Mouse (Mus musculus): ENCODE results near the gene Recql. TPM values are rescaled to one million over a fixed set of nuclear protein-coding genes. Genes with fewer than 3 reads are reported as not detected.
"Not testable (repeated sequence)": the region's sequence is repeated elsewhere in the genome, so short reads cannot be mapped to it uniquely, and the experiment has no call there.

The Recql gene
- polyA plus RNA-seq, 1 experiment from 2014 or later: 27.1 TPM

DNA sequence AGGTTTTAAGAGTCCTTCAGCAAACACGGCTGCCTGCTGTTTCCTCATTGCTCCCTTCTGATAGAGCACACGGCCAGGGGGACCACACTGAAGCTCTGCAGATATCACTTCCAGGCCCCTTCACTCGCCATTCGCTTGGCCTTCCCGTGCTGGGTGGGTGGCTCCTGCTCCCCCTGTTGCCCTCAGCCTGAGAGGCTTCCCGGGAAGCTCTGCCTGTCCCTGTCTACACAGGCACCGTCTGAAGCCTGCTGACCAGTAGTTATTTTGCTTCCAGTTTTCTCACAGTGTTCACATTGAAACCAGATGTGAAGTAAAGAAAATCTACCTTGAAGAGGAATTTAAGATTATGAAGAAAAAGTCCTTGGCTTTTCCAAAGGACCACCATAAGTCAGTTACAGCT, 29.8 kb downstream of the Recql start:
- WGBS: 79% methylated on average over 7 of the region's 7 CpGs
- no peaks in the 10 kb centered on the region for H3K4me1 ChIP-seq (replicated peaks)
- H3K36me3 ChIP-seq: peaks cover 85% of the 10 kb centered on the region
- H3K27ac ChIP-seq (replicated peaks): no peak overlapping the region
- no peaks in the 10 kb centered on the region for H3K9me3 ChIP-seq
- H3K9ac ChIP-seq: no peak overlapping the region
- no peaks in the 10 kb centered on the region for H3K27me3 ChIP-seq
- no peak overlapping the region for H3K4me3 ChIP-seq
- no peak for ATAC-seq (ENCODE audit: low read depth)
- H3K4me2 ChIP-seq: no peak overlapping the region

DNA sequence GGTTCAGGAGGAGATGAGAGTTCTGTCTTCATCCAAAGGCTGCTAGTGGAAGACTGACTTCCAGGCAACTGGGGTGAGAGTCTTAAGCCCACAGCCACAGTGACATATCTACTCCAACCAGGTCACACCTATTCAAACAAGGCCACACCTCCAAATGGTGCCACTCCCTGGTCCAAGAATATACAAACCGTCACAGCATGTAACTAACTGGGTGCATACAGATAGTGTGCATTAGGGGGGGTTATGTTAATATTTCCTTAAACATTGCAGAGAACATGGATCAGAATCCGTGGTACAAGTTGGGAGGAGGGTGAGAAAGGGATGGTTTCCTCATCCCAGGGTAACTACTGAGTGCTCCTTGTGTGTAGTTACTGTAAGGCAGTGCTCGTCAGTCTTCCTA, 34.8 kb downstream of the Recql start:
- not testable (repeated sequence) for ATAC-seq (ENCODE audit: low read depth); H3K9ac ChIP-seq; H3K27ac ChIP-seq (replicated peaks); H3K27me3 ChIP-seq; H3K9me3 ChIP-seq; H3K4me2 ChIP-seq; H3K4me1 ChIP-seq (replicated peaks); H3K4me3 ChIP-seq
- H3K36me3 ChIP-seq: peaks cover 77% of the 10 kb centered on the region
- WGBS: 95% methylated on average over 3 of the region's 3 CpGs

DNA sequence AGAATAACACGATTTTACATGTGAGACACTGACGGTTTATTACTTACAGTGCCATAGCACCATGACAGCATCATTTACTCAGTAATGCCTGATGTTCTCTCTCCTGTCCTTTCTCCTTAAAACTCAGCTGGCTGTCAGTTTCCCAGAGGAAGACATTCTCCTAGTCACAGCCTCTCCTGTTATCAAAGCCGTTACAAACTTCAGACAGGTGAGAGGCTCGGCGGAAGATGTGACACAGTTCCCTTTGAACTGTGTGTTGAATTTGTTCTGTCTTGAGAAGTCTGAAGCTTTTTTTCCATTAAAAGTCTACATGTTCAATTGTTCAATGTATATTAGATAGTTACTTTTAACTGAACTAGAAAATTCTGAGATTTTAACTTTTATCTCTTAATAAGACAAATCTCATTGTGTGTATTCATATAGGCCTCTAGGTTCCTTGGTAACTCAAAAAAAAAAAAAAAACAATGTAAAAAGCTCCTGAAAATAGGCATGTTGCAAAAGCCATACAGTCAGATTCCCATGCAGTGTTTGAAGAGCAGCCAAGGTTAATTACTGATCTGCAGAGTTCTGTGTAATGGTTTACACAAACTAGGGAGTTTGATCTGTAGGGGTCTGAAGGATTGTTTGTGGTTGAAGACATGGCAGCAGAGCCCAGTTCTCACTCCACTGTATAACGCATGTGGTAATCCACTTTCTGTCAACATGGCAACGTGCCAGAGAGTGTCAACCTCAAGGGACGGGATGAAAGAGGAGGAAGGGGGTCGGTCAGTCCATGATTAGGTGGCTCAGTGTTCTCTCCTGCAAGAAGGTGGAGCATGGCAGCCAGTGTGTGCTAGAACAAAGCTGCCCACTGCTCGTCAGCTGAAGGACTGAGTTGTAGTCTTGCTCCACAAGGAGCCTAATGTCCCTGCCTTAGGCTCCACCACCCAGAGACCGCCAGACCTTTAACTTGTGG, 39.2 kb downstream of the Recql start:
- Histone ChIP-seq H3K9ac (no peak overlapping the region), H3K4me3 (no peak overlapping the region), H3K36me3 (peaks cover 47% of the 10 kb centered on the region), H3K9me3 (no peaks in the 10 kb centered on the region), H3K27me3 (no peaks in the 10 kb centered on the region), H3K4me2 (no peak overlapping the region), H3K4me1 (replicated peaks) (peaks cover 13% of the 10 kb centered on the region), H3K27ac (replicated peaks) (no peak overlapping the region)
- ATAC-seq (ENCODE audit: low read depth): no peak
- 84% methylated on average over 11 of the region's 11 CpGs for WGBS

DNA sequence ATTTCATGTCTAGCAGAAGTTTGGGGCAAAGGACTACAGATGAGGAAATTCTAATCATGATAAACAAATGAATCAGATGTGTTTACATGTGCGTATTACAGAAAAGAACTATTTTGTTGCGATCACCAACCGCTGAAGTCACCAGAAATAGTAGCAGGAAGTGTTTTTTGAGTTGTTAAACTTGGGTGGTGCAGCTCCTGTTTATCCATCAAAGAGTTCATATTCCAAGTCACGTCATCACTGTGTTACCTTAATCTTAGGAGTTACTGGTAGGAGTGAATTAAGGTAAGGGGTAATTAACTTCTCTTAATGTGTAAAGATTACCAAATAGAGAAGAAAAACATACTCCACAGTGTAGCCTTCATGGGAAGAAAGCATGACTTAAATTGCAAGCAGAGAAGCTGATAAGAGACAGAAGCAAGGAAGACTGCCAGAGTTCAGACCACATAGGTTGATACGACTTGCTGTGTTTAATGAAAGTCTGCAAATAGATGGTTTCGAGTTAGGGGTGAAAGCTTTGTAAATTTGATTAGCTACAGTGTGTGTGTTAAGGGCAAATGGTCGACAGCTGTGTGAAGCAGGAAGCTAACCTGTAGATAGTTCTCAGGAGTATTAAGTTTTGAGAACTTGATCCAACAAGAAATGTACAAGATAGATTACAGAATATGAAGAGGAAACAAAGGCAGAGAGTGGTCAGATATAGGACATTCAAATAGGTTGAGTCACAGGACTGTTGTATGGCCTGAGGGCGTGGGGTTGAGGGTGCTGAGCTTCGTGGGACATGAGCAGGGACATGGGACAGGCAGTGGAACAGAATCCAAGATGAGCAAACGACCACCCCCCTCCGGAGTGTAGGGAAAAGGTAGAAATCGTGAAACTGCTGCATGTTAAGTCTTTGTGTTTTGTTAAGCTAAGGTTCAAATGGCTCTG, 40.4 kb downstream of the Recql start:
- WGBS: 65% methylated on average over 12 of the region's 12 CpGs
- ATAC-seq (ENCODE audit: low read depth): no peak
- peaks cover 34% of the 10 kb centered on the region for H3K36me3 ChIP-seq
- peak overlapping the region; percentile 85 for H3K27ac ChIP-seq (replicated peaks)
- peak overlapping the region; percentile 73 for H3K9ac ChIP-seq
- peaks cover 13% of the 10 kb centered on the region for H3K4me1 ChIP-seq (replicated peaks)
- H3K9me3 ChIP-seq: no peaks in the 10 kb centered on the region
- no peaks in the 10 kb centered on the region for H3K27me3 ChIP-seq
- peak overlapping the region; percentile 63 for H3K4me2 ChIP-seq
- peak overlapping the region; percentile 67 for H3K4me3 ChIP-seq

- under 1% methylated on average over 48 of the region's 48 CpGs for WGBS
- ATAC-seq (ENCODE audit: low read depth): peak; percentile 97
- Histone ChIP-seq H3K27me3 (no peaks in the 10 kb centered on the region), H3K4me1 (replicated peaks) (peaks cover 13% of the 10 kb centered on the region), H3K9me3 (no peaks in the 10 kb centered on the region), H3K36me3 (peaks cover 26% of the 10 kb centered on the region), H3K27ac (replicated peaks) (peak within 1 kb of the TSS; percentile 85), H3K4me2 (peak within 1 kb of the TSS; percentile 63), H3K9ac (peak within 1 kb of the TSS; percentile 73), H3K4me3 (peak within 1 kb of the TSS; percentile 67)
Measured at GRCm38 (mm10) chr6:142345440-142346038, 41.3 kb downstream of the Recql start, which contains the start of gene Pyroxd1. Pyroxd1 (plus strand) TSS chr6:142345654.

DNA sequence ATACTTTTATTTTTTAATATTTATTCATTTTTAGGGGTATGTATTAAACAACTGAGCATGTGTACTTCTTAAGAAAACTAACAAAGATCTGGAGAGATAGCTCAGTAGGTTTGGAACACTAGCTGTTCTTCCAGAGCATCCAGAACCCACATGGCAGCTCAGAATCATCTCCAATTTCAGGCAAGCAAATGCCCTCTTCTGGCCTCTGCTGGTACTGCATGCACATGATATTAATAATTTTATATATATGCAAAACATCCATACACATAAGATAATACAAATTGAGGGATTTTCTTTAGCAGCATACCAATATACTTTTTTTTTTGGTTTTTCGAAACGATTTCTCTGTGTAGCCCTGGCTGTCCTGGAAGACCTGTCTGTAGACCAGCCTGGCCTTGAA, 43.3 kb downstream of the Recql start:
- no peaks in the 10 kb centered on the region for H3K9me3 ChIP-seq
- no peak overlapping the region for H3K27ac ChIP-seq (replicated peaks)
- peaks cover 13% of the 10 kb centered on the region for H3K4me1 ChIP-seq (replicated peaks)
- no peak overlapping the region for H3K4me2 ChIP-seq
- 79% methylated on average over 2 of the region's 2 CpGs for WGBS
- peaks cover 7% of the 10 kb centered on the region for H3K36me3 ChIP-seq
- no peak for ATAC-seq (ENCODE audit: low read depth)
- H3K27me3 ChIP-seq: no peaks in the 10 kb centered on the region
- H3K4me3 ChIP-seq: no peak overlapping the region
- no peak overlapping the region for H3K9ac ChIP-seq

GRCm38 (mm10) chr6:142339576-142339975, 47.3 kb downstream of the Recql start:
- WGBS: 45% methylated on average over 2 of the region's 2 CpGs
- no peaks in the 10 kb centered on the region for H3K9me3 ChIP-seq

GRCm38 (mm10) chr6:142338961-142339360, 47.9 kb downstream of the Recql start:
- no peak overlapping the region for H3K9ac ChIP-seq
- no peak for ATAC-seq (ENCODE audit: low read depth)
- H3K27me3 ChIP-seq: no peaks in the 10 kb centered on the region
- H3K27ac ChIP-seq (replicated peaks): no peak overlapping the region
- no peaks in the 10 kb centered on the region for H3K36me3 ChIP-seq
- no peaks in the 10 kb centered on the region for H3K4me1 ChIP-seq (replicated peaks)
- no peaks in the 10 kb centered on the region for H3K9me3 ChIP-seq
- 75% methylated on average over 2 of the region's 2 CpGs for WGBS
- H3K4me2 ChIP-seq: no peak overlapping the region
- H3K4me3 ChIP-seq: no peak overlapping the region

More at GRCm38 (mm10) chr6:142339576-142339975, 47.3 kb downstream of the Recql start:
- Histone ChIP-seq H3K9ac (no peak overlapping the region), H3K27ac (replicated peaks) (no peak overlapping the region), H3K36me3 (no peaks in the 10 kb centered on the region), H3K4me2 (no peak overlapping the region), H3K27me3 (no peaks in the 10 kb centered on the region), H3K4me1 (replicated peaks) (no peaks in the 10 kb centered on the region), H3K4me3 (no peak overlapping the region)
- no peak for ATAC-seq (ENCODE audit: low read depth)

GRCm38 (mm10) chr6:142329201-142329600, 57.7 kb downstream of the Recql start:
- Histone ChIP-seq H3K4me3 (no peak overlapping the region), H3K4me1 (replicated peaks) (no peaks in the 10 kb centered on the region)

DNA sequence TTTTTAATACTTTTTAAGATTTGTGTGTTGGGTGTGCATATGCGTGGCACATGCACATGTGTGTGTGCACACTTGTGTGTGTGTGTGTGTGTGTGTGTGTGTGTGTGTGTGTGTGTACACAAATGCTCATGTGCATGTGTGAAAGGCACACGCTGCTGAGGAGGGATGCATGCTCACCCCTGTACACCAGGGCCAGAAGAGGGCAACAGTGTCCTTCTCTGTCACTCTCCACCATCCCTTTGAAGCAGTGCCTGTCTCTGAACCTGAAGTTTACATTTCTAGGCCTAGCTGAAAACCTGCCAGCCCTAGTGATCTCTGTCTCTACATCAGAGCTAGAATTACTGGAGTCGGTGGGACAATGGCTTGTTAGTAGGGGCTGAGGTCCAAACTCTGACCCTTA, 60.3 kb downstream of the Recql start:
- Histone ChIP-seq H3K36me3 (no peaks in the 10 kb centered on the region), H3K27me3 (no peaks in the 10 kb centered on the region), H3K4me2 (no peak overlapping the region), H3K4me1 (replicated peaks) (no peaks in the 10 kb centered on the region), H3K9ac (no peak overlapping the region), H3K9me3 (no peaks in the 10 kb centered on the region), H3K27ac (replicated peaks) (no peak overlapping the region), H3K4me3 (no peak overlapping the region)
- 73% methylated on average over 3 of the region's 3 CpGs for WGBS
- ATAC-seq (ENCODE audit: low read depth): no peak

More at GRCm38 (mm10) chr6:142329201-142329600, 57.7 kb downstream of the Recql start:
- H3K9me3 ChIP-seq: no peaks in the 10 kb centered on the region
- no peak for ATAC-seq (ENCODE audit: low read depth)
- no peaks in the 10 kb centered on the region for H3K27me3 ChIP-seq
- 60% methylated on average over 1 of the region's 1 CpGs for WGBS
- no peak overlapping the region for H3K4me2 ChIP-seq
- H3K9ac ChIP-seq: no peak overlapping the region
- no peak overlapping the region for H3K27ac ChIP-seq (replicated peaks)
- no peaks in the 10 kb centered on the region for H3K36me3 ChIP-seq

- Histone ChIP-seq H3K36me3 (no peaks in the 10 kb centered on the region), H3K9me3 (no peaks in the 10 kb centered on the region), H3K9ac (no peak within 1 kb of the TSS), H3K27me3 (no peaks in the 10 kb centered on the region), H3K4me1 (replicated peaks) (no peaks in the 10 kb centered on the region), H3K27ac (replicated peaks) (no peak within 1 kb of the TSS), H3K4me3 (no peak within 1 kb of the TSS), H3K4me2 (no peak within 1 kb of the TSS)
- WGBS: 31% methylated on average over 4 of the region's 4 CpGs
- ATAC-seq (ENCODE audit: low read depth): no peak
Measured at GRCm38 (mm10) chr6:142322881-142323280, 64.0 kb downstream of the Recql start, which contains the start of gene Slco1a5. Slco1a5 (minus strand) TSS chr6:142322981.

Data from neural tube, embryonic 13.5 days (tissue).